Mouse (Mus musculus): ENCODE results near the gene Anapc7. TPM values are rescaled to one million over a fixed set of nuclear protein-coding genes. Genes with fewer than 3 reads are reported as not detected.
"Not testable (repeated sequence)": the region's sequence is repeated elsewhere in the genome, so short reads cannot be mapped to it uniquely, and the experiment has no call there.

Anapc7 gene
- polyA plus RNA-seq, 1 experiment from 2014 or later: 23.3 TPM

- Histone ChIP-seq H3K9ac (no peak overlapping the region), H3K27ac (no peak overlapping the region), H3K9me3 (replicated peaks) (no peaks in the 10 kb centered on the region), H3K36me3 (peaks cover 94% of the 10 kb centered on the region), H3K4me3 (no peak overlapping the region), H3K4me2 (no peak overlapping the region), H3K4me1 (no peaks in the 10 kb centered on the region), H3K27me3 (replicated peaks) (no peaks in the 10 kb centered on the region)
- ATAC-seq: no peak
- WGBS (ENCODE audit: insufficient replicate concordance): 78% methylated on average over 6 of the region's 6 CpGs
Observed at GRCm38 (mm10) chr5:122482733-122483391, 61.4 kb downstream of the Anapc7 start.

DNA sequence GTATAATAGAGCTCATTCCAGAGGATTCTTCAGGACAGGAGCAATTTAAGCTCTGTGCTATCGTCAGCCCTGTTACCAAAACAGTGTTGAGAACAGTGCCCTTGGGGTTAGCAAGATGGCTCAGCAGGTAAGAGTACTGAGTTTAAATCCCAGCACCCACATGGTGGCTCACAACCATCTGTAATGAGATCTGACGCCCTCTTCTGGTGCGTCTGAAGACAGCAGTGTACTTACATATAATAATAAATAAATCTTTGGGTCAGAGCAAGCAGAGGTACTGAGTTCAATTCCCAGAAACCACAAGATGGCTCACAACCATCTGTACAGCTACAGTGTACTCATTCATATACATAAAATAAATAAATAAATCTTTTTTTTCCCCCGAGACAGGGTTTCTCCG lies 64.8 kb downstream of the Anapc7 start:
- H3K36me3 ChIP-seq: peaks cover 97% of the 10 kb centered on the region
- H3K4me2 ChIP-seq; H3K27ac ChIP-seq; H3K9ac ChIP-seq; H3K27me3 ChIP-seq (replicated peaks); ATAC-seq; H3K9me3 ChIP-seq (replicated peaks); H3K4me3 ChIP-seq; H3K4me1 ChIP-seq: not testable (repeated sequence)
- WGBS (ENCODE audit: insufficient replicate concordance): 79% methylated on average over 5 of the region's 5 CpGs

- no peak overlapping the region for H3K4me2 ChIP-seq
- H3K9ac ChIP-seq: no peak overlapping the region
- H3K9me3 ChIP-seq (replicated peaks): no peaks in the 10 kb centered on the region
- H3K4me3 ChIP-seq: no peak overlapping the region
- no peaks in the 10 kb centered on the region for H3K4me1 ChIP-seq
- no peaks in the 10 kb centered on the region for H3K27me3 ChIP-seq (replicated peaks)
- no peak for ATAC-seq
- 83% methylated on average over 6 of the region's 6 CpGs for WGBS (ENCODE audit: insufficient replicate concordance)
- no peak overlapping the region for H3K27ac ChIP-seq
- H3K36me3 ChIP-seq: peaks cover 97% of the 10 kb centered on the region
Observed at GRCm38 (mm10) chr5:122487825-122488224, 66.3 kb downstream of the Anapc7 start.

DNA sequence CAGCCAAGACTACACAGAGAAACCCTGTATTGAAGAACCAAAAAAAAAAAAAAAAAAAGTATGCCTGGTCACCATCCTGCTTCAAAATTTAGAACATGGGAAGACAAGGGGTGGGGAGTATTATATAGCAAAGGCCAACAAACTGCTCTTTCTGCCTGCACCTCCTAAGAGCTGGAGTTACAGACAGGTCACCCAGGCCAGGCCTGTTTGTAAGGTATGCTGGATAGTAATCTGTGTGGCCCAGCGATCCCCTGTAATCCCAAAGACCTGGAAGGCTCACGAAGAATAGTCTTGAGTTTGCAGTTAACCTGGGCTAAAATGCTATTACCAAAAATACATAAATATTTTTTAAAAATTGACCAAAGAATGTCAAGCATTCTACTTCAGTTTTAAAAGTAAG lies 68.7 kb downstream of the Anapc7 start:
- ATAC-seq: no peak
- Histone ChIP-seq H3K36me3 (peaks cover 97% of the 10 kb centered on the region), H3K27me3 (replicated peaks) (no peaks in the 10 kb centered on the region), H3K9ac (no peak overlapping the region), H3K4me1 (no peaks in the 10 kb centered on the region), H3K27ac (no peak overlapping the region), H3K4me2 (no peak overlapping the region), H3K9me3 (replicated peaks) (no peaks in the 10 kb centered on the region), H3K4me3 (no peak overlapping the region)
- WGBS (ENCODE audit: insufficient replicate concordance): 92% methylated on average over 2 of the region's 2 CpGs

DNA sequence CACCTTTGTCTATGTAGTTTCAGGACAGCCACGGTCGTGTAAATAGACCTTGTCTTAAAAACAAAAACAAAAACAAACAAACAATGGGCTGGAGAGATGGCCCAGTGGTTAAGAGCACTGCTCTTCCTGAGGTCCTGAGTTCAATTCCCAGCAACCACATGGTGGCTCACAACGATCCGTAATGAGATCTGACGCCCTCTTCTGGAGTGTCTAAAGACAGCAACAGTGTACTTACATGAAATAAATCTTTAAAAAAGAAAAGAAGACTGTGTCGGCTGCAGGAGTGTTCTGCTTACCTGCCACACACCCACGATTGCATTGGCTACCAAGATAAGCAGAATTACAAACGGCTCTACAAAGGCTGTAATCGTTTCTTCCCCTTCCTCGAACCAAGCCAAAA lies 69.9 kb downstream of the Anapc7 start:
- Histone ChIP-seq H3K4me1 (no peaks in the 10 kb centered on the region), H3K27me3 (replicated peaks) (no peaks in the 10 kb centered on the region), H3K9me3 (replicated peaks) (no peaks in the 10 kb centered on the region), H3K9ac (no peak overlapping the region), H3K4me3 (no peak overlapping the region), H3K4me2 (no peak overlapping the region), H3K27ac (no peak overlapping the region), H3K36me3 (peaks cover 97% of the 10 kb centered on the region)
- ATAC-seq: no peak
- 69% methylated on average over 10 of the region's 10 CpGs for WGBS (ENCODE audit: insufficient replicate concordance)

GRCm38 (mm10) chr5:122493035-122493434 lies 71.5 kb downstream of the Anapc7 start:
- H3K36me3 ChIP-seq: peaks cover 95% of the 10 kb centered on the region
- no peak for ATAC-seq

DNA sequence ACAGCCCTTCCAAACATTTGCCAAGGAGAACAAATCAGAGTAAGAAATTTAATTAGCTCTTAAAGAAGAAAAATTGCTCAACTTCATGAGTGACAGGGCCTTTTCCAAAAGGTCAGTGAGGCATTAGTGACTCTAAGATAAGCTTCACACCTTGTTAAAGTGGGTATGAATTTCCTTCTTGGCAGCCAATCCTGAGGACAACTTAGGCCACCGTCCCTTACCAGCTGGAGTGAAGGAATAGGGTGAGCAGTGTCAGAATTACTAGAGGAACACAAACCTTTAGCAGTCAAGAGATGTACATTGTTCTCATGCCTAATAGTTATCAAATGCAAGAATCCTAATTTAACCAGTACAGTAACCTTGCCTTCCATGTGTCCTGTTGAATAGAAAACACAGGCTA lies 73.0 kb downstream of the Anapc7 start:
- H3K4me1 ChIP-seq: peaks cover 14% of the 10 kb centered on the region
- ATAC-seq: no peak
- no peak overlapping the region for H3K4me3 ChIP-seq
- peaks cover 91% of the 10 kb centered on the region for H3K36me3 ChIP-seq
- no peak overlapping the region for H3K27ac ChIP-seq
- H3K9me3 ChIP-seq (replicated peaks): no peaks in the 10 kb centered on the region
- 82% methylated on average over 1 of the region's 1 CpGs for WGBS (ENCODE audit: insufficient replicate concordance)
- H3K9ac ChIP-seq: no peak overlapping the region
- H3K4me2 ChIP-seq: no peak overlapping the region
- H3K27me3 ChIP-seq (replicated peaks): no peaks in the 10 kb centered on the region

More at GRCm38 (mm10) chr5:122493035-122493434, 71.5 kb downstream of the Anapc7 start:
- Histone ChIP-seq H3K4me2 (no peak overlapping the region), H3K9me3 (replicated peaks) (no peaks in the 10 kb centered on the region), H3K4me1 (peaks cover 2% of the 10 kb centered on the region), H3K27ac (no peak overlapping the region), H3K27me3 (replicated peaks) (no peaks in the 10 kb centered on the region), H3K9ac (no peak overlapping the region), H3K4me3 (no peak overlapping the region)
- 74% methylated on average over 2 of the region's 2 CpGs for WGBS (ENCODE audit: insufficient replicate concordance)

Other genes starting within 250 kb of the Anapc7 start
- gene Hvcn1, start 214.9 kb upstream of the Anapc7 start, polyA plus RNA-seq (2016; fragmentation: Nextera tagmentation; extraction: Ambion mirVana): 1.8 and 2.1 TPM in 2 replicates
- 1.2 and 1.7 TPM in 2 replicates for gene Tctn1, start 157.2 kb upstream of the Anapc7 start, polyA plus RNA-seq (2016; fragmentation: Nextera tagmentation; extraction: Ambion mirVana)
- 6.1 and 6.8 TPM in 2 replicates for gene Pptc7, start 137.3 kb upstream of the Anapc7 start, polyA plus RNA-seq (2016; fragmentation: Nextera tagmentation; extraction: Ambion mirVana)
- 4.7 and 6.1 TPM in 2 replicates for gene Rad9b, start 67.5 kb upstream of the Anapc7 start, polyA plus RNA-seq (2016; fragmentation: Nextera tagmentation; extraction: Ambion mirVana)
- 133 and 137 TPM in 2 replicates for gene Vps29, start 67.3 kb upstream of the Anapc7 start, polyA plus RNA-seq (2016; fragmentation: Nextera tagmentation; extraction: Ambion mirVana)
- 80.3 and 85.1 TPM in 2 replicates for gene Gpn3, start 49.8 kb upstream of the Anapc7 start, polyA plus RNA-seq (2016; fragmentation: Nextera tagmentation; extraction: Ambion mirVana)
- 29.6 and 31.6 TPM in 2 replicates for gene Fam216a, start 49.3 kb upstream of the Anapc7 start, polyA plus RNA-seq (2016; fragmentation: Nextera tagmentation; extraction: Ambion mirVana)
- gene Arpc3, start 29.8 kb upstream of the Anapc7 start, polyA plus RNA-seq (2016; fragmentation: Nextera tagmentation; extraction: Ambion mirVana): 101 and 103 TPM in 2 replicates
- gene Atp2a2, start 80.5 kb downstream of the Anapc7 start, polyA plus RNA-seq (2016; fragmentation: Nextera tagmentation; extraction: Ambion mirVana): 44.2 and 45.7 TPM in 2 replicates
- gene Ift81, start 192.8 kb downstream of the Anapc7 start, polyA plus RNA-seq (2016; fragmentation: Nextera tagmentation; extraction: Ambion mirVana): 4.6 and 7.0 TPM in 2 replicates
- 1.1 and 1.2 TPM in 2 replicates for gene P2rx7, start 222.2 kb downstream of the Anapc7 start, polyA plus RNA-seq (2016; fragmentation: Nextera tagmentation; extraction: Ambion mirVana)

Data from liver, embryonic 12.5 days (tissue).